Mouse (Mus musculus): ENCODE measurements at regions not wholly inside any gene's neighbourhood (a gene's known extent, or its start where the extent isn't known, plus 50 kb on each side); places are given as distances from the start of the nearest gene placed in this dataset.

DNA sequence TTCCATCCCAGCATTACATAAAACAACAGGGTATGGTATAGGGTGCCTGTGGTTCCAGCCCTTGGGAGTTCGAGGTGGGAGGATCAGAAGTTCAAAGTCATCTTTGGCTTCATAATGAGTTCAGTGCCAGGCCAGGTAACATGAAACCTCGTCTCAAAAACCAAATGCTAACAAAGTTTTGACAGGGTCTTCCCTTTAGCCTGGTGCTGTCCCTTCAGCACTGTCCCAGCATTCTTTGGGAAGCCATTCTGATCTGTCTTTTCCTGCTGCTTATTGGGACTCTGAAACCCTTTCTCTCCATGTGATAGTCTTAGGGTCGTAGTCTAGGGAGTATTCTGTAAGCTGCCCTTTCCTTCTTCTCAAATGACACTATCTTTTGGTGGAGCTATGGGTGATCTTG is 282.1 kb downstream of the Vps13c start:
- Histone ChIP-seq H3K4me3 (replicated peaks; ENCODE audit: low read length) (no peak overlapping the region), H3K9me3 (ENCODE audit: low read length) (peaks cover 3% of the 10 kb centered on the region; the same call in 1 of the 2 replicates), H3K4me1 (replicated peaks; ENCODE audit: low read depth, low read length) (no peaks in the 10 kb centered on the region), H3K27me3 (ENCODE audit: insufficient read depth, low read length) (no peaks in the 10 kb centered on the region), H3K36me3 (ENCODE audit: insufficient read depth, low read length) (no peaks in the 10 kb centered on the region)
- TF ChIP-seq NANOG (IDR thresholded peaks at IDR 0.05; ENCODE audit: borderline replicate concordance, low read length) (no peak), CTCF (conservative IDR thresholded peaks at IDR 0.05; ENCODE audit: low read length) (no peak), POU5F1 (IDR thresholded peaks at IDR 0.05; ENCODE audit: borderline replicate concordance, low read length) (no peak)

DNA sequence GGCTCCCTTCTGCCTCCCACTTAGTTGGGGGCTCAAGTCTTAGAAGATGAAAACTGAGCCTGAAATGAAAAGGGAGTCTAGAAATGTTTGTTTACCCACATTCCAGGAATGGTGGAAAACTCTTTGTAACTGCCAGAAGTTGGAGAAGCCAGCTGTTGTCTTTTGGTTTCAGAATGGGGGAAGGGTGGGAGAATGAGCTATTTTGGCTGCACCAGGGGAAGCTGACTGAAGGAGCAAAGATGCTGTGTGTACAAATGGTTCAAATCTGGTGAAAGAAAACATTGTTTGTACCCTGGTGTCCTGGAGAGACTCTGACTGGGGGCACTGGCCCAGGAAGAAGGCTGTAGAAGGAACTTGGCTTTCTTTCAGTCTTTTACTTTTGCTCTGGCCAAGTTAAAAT is 291.1 kb downstream of the Vps13c start:
- TF ChIP-seq POU5F1 (IDR thresholded peaks at IDR 0.05; ENCODE audit: borderline replicate concordance, low read length) (no peak), CTCF (conservative IDR thresholded peaks at IDR 0.05; ENCODE audit: low read length) (no peak), NANOG (IDR thresholded peaks at IDR 0.05; ENCODE audit: borderline replicate concordance, low read length) (no peak)
- Histone ChIP-seq H3K4me1 (replicated peaks; ENCODE audit: low read depth, low read length) (no peaks in the 10 kb centered on the region), H3K9me3 (ENCODE audit: low read length) (no peaks in the 10 kb centered on the region)

DNA sequence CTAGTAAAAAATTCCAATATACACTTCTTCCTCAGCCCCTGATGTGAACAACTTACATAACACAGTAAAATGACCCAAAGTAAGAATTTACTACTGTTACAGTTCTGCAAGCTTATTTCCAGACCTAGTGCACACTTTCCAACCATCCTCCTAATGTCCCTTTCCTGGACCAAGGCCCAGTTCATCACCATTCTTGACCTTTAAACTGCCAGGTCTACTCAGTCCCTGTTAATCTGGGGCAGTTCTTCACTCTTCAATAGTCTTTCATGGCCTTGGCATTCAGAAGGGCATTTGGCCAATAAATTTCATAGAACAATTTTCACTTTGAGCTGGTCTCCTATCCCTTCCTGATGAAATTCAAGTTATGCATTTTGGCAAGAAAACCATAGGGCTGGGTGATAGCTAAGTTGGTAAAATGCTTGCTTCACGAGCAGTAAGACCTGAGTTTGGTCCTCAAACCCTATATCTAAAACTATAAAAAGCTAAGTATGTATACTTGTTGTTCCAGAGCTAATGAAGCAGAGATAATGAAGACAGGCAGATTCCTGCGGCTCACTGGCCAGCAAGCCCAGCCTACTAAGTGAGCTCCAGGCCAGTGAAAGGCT is 295.4 kb downstream of the Vps13c start:
- Histone ChIP-seq H3K9me3 (ENCODE audit: low read length) (no peaks in the 10 kb centered on the region), H3K36me3 (ENCODE audit: insufficient read depth, low read length) (no peaks in the 10 kb centered on the region), H3K4me3 (replicated peaks; ENCODE audit: low read length) (no peak overlapping the region), H3K4me1 (replicated peaks; ENCODE audit: low read depth, low read length) (no peaks in the 10 kb centered on the region), H3K27me3 (ENCODE audit: insufficient read depth, low read length) (no peaks in the 10 kb centered on the region)
- no peak for TF ChIP-seq NANOG (IDR thresholded peaks at IDR 0.05; ENCODE audit: borderline replicate concordance, low read length)
- no peak for TF ChIP-seq POU5F1 (IDR thresholded peaks at IDR 0.05; ENCODE audit: borderline replicate concordance, low read length)
- no peak for TF ChIP-seq CTCF (conservative IDR thresholded peaks at IDR 0.05; ENCODE audit: low read length)

More for the DNA sequence above, 291.1 kb downstream of the Vps13c start:
- no peak overlapping the region for H3K4me3 ChIP-seq (replicated peaks; ENCODE audit: low read length)
- H3K27me3 ChIP-seq (ENCODE audit: insufficient read depth, low read length): no peaks in the 10 kb centered on the region
- no peaks in the 10 kb centered on the region for H3K36me3 ChIP-seq (ENCODE audit: insufficient read depth, low read length)

DNA sequence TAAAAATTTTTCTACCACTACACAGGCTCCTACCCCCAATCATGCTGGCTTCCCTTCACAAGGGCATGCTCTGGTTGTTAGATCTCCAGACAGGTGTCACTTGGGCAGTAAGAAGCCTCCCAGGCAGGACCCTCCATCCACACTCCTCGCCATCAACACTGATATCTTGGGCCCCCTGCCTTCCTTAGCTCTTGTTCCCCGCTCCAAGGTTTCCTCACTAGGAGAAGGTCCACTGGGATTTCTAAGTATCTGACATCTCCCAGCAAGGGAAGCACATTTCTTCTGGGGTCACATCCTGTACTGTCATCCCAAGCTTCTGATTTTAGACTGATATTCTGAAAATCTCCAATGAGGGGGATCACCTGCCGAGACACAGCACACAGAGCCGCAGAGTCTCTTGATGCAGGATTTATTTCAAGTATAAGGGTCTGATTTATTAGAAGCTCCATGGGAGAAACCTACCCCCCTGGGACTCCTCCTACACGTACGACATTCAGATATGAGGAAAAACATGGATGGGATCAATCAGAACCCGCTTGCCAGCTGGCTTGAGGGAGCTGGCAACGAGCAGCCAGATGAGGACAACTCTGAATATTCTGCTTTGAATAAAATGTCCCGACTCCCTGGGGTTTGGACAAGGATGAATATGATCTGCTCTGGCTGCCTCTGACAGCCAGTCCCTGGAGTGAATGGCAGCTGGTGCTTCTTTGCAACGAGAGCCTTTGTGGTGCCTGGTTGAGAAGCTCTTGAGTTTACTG is 322.8 kb downstream of the Vps13c start:
- no peak for TF ChIP-seq NANOG (IDR thresholded peaks at IDR 0.05; ENCODE audit: borderline replicate concordance, low read length)
- no peak for TF ChIP-seq CTCF (conservative IDR thresholded peaks at IDR 0.05; ENCODE audit: low read length)
- no peak for TF ChIP-seq POU5F1 (IDR thresholded peaks at IDR 0.05; ENCODE audit: borderline replicate concordance, low read length)
- Histone ChIP-seq H3K4me3 (replicated peaks; ENCODE audit: low read length) (no peak overlapping the region), H3K9me3 (ENCODE audit: low read length) (no peaks in the 10 kb centered on the region), H3K27me3 (ENCODE audit: insufficient read depth, low read length) (no peaks in the 10 kb centered on the region), H3K4me1 (replicated peaks; ENCODE audit: low read depth, low read length) (no peaks in the 10 kb centered on the region), H3K36me3 (ENCODE audit: insufficient read depth, low read length) (no peaks in the 10 kb centered on the region)

DNA sequence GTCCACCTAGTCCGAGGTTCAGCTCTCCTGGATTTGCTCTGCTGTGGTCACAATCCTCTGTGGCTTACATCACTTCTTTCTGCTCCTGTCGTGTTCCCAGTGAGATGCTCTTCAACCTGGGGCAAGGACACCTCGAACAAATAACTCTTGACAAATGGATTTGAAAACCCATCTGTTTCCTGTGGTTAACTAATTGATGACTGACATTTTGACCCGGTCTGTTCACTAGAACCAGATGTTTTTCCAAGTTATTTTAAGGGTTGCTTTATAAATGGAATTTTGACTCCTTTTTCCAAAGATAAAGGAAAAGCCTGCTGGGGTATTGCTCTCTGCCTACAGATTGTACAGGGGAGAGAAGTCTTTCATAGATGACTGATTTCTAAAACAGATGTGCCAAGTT is 326.4 kb downstream of the Vps13c start:
- no peaks in the 10 kb centered on the region for H3K4me1 ChIP-seq (replicated peaks; ENCODE audit: low read depth, low read length)
- no peaks in the 10 kb centered on the region for H3K27me3 ChIP-seq (ENCODE audit: insufficient read depth, low read length)
- H3K36me3 ChIP-seq (ENCODE audit: insufficient read depth, low read length): no peaks in the 10 kb centered on the region
- TF ChIP-seq POU5F1 (IDR thresholded peaks at IDR 0.05; ENCODE audit: borderline replicate concordance, low read length) (no peak), NANOG (IDR thresholded peaks at IDR 0.05; ENCODE audit: borderline replicate concordance, low read length) (no peak), CTCF (conservative IDR thresholded peaks at IDR 0.05; ENCODE audit: low read length) (no peak)
- H3K4me3 ChIP-seq (replicated peaks; ENCODE audit: low read length): no peak overlapping the region
- no peaks in the 10 kb centered on the region for H3K9me3 ChIP-seq (ENCODE audit: low read length)

DNA sequence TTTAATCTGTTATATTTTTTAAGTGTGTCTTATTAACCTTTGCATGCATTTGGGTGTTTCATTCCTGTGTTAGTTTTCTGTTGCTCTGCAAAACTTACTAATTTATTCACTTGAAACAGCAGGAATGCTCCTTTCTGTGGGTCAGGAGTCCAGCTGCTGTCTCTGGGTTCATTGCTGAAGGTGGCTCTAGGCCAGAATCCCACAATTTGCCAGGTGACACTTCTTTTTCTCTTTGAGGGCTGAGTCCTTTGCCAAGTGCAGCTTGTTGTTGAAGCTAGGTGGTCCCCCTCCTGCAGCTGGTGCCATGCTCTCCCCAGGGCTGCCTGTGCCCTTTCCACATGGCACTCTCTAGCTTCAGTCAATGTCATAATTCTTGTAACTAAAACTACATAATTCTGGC is 348.7 kb downstream of the Vps13c start:
- Histone ChIP-seq H3K36me3 (ENCODE audit: insufficient read depth, low read length) (no peaks in the 10 kb centered on the region), H3K27me3 (ENCODE audit: insufficient read depth, low read length) (no peaks in the 10 kb centered on the region), H3K4me1 (replicated peaks; ENCODE audit: low read depth, low read length) (no peaks in the 10 kb centered on the region), H3K4me3 (replicated peaks; ENCODE audit: low read length) (no peak overlapping the region), H3K9me3 (ENCODE audit: low read length) (no peaks in the 10 kb centered on the region)
- TF ChIP-seq NANOG (IDR thresholded peaks at IDR 0.05; ENCODE audit: borderline replicate concordance, low read length) (no peak), CTCF (conservative IDR thresholded peaks at IDR 0.05; ENCODE audit: low read length) (no peak), POU5F1 (IDR thresholded peaks at IDR 0.05; ENCODE audit: borderline replicate concordance, low read length) (no peak)

DNA sequence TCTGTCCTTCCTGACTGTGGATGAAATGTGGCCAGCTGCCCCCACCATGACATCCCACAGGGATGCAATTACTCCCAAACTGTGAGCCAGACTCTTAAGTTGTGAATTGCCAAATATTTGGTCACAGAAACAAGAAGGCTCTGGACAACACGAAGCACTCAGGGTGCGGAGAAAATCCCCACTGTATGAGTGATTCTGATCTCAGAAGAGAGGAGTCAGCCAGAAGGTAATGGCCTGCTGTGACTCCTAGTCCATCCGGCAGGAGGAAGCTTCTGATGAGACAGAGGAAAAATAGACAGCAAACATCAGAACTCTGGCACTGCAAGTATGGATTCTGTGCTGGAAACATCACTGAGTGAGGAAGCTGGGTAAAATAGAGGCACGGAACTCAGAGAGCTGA is 359.6 kb downstream of the Vps13c start:
- Histone ChIP-seq H3K4me1 (replicated peaks; ENCODE audit: low read depth, low read length) (no peaks in the 10 kb centered on the region), H3K9me3 (ENCODE audit: low read length) (no peaks in the 10 kb centered on the region), H3K4me3 (replicated peaks; ENCODE audit: low read length) (no peak overlapping the region), H3K36me3 (ENCODE audit: insufficient read depth, low read length) (no peaks in the 10 kb centered on the region), H3K27me3 (ENCODE audit: insufficient read depth, low read length) (no peaks in the 10 kb centered on the region)
- TF ChIP-seq CTCF (conservative IDR thresholded peaks at IDR 0.05; ENCODE audit: low read length): no peak
- TF ChIP-seq POU5F1 (IDR thresholded peaks at IDR 0.05; ENCODE audit: borderline replicate concordance, low read length): no peak
- no peak for TF ChIP-seq NANOG (IDR thresholded peaks at IDR 0.05; ENCODE audit: borderline replicate concordance, low read length)

DNA sequence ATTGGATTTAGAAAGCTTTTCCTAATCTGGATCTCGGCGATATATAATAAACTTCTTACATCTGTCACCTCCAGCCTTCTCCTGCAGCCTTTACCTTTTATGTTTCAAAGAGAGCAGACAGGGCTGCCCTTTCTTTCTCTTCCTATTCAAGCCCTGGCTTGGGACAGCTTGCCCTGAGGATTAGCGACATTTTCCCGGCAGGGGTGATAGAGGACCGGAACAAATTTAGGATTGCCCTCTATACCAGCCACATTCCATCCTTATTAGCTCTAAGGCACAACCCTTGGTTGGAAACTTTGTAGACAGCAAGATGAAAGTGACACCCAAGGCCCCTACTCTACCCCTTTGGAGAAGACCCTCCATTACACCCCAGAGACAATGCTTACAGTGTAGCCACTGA is 360.8 kb downstream of the Vps13c start:
- H3K9me3 ChIP-seq (ENCODE audit: low read length): no peaks in the 10 kb centered on the region
- TF ChIP-seq CTCF (conservative IDR thresholded peaks at IDR 0.05; ENCODE audit: low read length) (no peak), NANOG (IDR thresholded peaks at IDR 0.05; ENCODE audit: borderline replicate concordance, low read length) (no peak)
- H3K36me3 ChIP-seq (ENCODE audit: insufficient read depth, low read length): no peaks in the 10 kb centered on the region
- no peak overlapping the region for H3K4me3 ChIP-seq (replicated peaks; ENCODE audit: low read length)
- H3K4me1 ChIP-seq (replicated peaks; ENCODE audit: low read depth, low read length): no peaks in the 10 kb centered on the region
- no peaks in the 10 kb centered on the region for H3K27me3 ChIP-seq (ENCODE audit: insufficient read depth, low read length)
